Mouse (Mus musculus): ENCODE results near the gene Sgip1.

DNA sequence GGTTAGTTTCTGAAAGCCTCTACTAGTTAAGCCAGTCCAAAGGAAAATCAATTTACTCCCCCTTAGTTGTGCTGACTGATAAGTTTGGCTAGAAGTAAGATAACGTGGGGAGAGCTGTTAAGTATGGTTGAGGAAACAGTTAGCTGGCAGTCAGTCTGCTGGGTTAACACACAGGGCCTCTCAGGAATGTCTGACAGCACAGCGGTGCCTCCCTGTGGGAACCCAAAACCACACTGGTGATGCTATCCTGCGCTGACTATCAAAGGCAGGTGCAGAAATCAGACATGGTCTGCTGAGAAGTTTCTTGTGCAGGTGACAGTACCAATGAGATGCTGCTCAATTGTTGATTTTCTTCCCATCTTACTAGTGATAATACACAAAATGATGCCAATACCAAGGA is 223.1 kb downstream of the Sgip1 start:
- TF ChIP-seq EP300 (IDR thresholded peaks at IDR 0.05; ENCODE audit: low read depth in 1 of 2, low read length in 2 of 2) = no peak
- TF ChIP-seq JUND (IDR thresholded peaks at IDR 0.05; ENCODE audit: low read depth, low read length) = no peak
- TF ChIP-seq MAFK (IDR thresholded peaks at IDR 0.05; ENCODE audit: borderline replicate concordance, low read depth, low read length) = no peak
